Mouse (Mus musculus) 416B (cell line): ENCODE results near the gene Arhgef25.
A peak's percentile ranks its signal among the peaks of the same experiment; 100 is the strongest.

Source experiments
- DNase-seq: peaks from one replicate; pipeline ENCODE4 v3.0.0; 2011; ENCODE audit warnings: low read depth

The Arhgef25 gene

GRCm38 (mm10) chr10:127189651-127190381 lies at the start of gene Arhgef25:
TSS of gene Arhgef25 (minus strand) at chr10:127190083.
- DNase-seq = no peak

GRCm38 (mm10) chr10:127238241-127238824 lies 48.5 kb upstream of the Arhgef25 start:
- DNase-seq = no peak

- DNase-seq = no peak
Measured at GRCm38 (mm10) chr10:127236541-127236940, 46.7 kb upstream of the Arhgef25 start.

DNA sequence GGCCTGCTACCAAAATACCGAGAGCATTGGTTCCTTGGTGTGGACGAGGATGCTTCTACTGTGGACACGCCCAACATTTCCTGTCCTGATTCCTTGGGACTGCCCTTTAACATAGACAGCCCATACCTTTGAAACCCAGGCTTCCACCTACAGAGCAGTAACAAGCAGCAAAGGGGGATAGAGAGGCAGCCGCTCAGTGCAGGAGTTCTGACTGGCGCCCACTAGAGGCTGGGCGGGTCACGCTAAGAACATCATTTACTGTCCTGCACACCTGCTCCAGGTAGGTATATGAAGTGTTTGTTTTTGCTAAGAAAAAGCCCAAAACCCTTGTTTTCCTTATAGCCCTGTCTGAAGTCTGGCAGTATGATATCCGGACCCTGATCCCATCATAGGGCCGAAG lies 43.3 kb upstream of the Arhgef25 start:
- peak; percentile 42 for DNase-seq

- no peak for DNase-seq
Measured at GRCm38 (mm10) chr10:127231741-127232140, 41.9 kb upstream of the Arhgef25 start.

- DNase-seq = peak; percentile 73
Measured at GRCm38 (mm10) chr10:127230693-127231092, 40.8 kb upstream of the Arhgef25 start.

DNA sequence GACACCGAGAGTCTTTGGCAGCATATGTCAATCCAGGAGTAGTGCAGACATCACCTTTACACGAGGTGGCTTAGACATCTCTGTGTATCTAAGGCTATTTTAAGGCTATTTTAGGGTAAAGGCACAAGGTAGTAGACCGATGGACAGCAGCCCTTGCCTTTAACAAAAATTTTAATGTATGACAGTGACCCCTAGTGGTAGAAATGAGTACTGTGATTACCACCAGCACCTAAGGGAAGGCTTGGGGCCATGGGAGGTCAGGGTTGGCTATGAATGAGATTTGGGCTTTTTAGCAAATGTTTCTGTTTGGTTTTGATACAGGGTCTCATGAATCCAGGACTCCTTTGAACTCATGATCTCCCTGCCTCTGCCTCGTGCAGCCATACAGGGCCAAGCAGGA lies 39.0 kb upstream of the Arhgef25 start:
- DNase-seq = peak; percentile 85

GRCm38 (mm10) chr10:127227163-127227562 lies 37.3 kb upstream of the Arhgef25 start:
- DNase-seq = peak; percentile 46

GRCm38 (mm10) chr10:127226318-127226895 lies 36.5 kb upstream of the Arhgef25 start:
- peak; percentile 36 for DNase-seq

- peak; percentile 77 for DNase-seq
Measured at GRCm38 (mm10) chr10:127225732-127226131, 35.8 kb upstream of the Arhgef25 start.

DNA sequence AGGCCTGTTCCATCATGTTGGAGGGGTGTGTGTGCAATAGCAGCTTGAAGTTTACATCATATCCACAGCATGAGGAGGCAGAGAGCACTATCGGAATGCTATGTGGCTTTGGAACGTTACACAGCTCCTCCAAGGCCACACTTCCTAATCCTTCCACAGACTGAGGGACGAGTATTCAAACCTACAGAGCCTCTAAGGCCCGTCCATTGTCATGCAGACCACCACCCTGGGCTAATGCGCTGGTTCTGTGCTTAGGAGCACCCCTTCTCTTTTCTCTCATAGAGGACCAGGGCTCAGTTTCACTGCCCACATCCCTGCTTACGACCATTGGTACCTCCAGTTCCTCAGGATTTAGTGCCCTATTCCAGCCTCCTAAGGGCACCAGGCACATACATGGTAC lies 35.3 kb upstream of the Arhgef25 start:
- DNase-seq = no peak

- DNase-seq = no peak
Measured at GRCm38 (mm10) chr10:127218339-127218738, 28.5 kb upstream of the Arhgef25 start.

DNA sequence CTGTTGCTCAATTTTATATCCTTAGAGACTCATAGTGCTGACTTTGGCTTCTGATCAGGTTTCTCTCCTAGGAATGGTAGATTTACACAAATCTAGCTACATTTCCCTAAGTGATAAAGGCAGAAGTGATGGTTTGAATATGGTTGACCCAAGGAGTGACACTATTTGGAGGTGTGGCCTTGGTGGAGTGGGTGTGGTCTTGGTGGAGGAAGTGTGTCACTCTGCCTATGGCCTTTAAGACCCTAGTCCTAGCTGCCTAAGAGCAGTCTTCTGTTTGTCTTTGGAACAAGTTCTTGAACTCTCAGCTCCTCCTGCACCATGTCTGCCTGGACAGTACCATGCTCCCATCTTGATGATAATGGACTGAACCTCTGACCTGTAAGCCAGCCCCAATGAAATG lies 27.3 kb upstream of the Arhgef25 start:
- no peak for DNase-seq

DNA sequence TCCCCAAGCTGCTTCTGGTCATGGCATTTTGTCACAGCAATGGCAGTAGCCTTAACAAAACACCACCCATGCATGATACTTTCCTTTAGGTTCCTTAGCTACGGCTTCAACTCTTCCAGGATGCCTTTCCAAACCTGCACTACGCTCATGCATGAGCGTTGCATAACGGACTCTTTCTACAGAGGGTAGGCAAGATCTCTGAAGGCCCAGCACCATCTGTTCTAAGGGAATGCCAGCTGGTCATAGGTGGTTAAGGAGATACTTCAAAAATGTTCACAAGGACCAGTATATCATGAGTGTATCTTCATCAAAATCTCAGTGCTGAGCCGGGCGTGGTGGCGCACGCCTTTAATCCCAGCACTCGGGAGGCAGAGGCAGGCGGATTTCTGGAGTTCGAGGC lies 26.6 kb upstream of the Arhgef25 start:
- DNase-seq = no peak

- peak; percentile 47 for DNase-seq
Measured at GRCm38 (mm10) chr10:127214422-127214803, 24.5 kb upstream of the Arhgef25 start.

GRCm38 (mm10) chr10:127213704-127214421 lies 24.0 kb upstream of the Arhgef25 start:
- no peak for DNase-seq

GRCm38 (mm10) chr10:127213272-127213671 lies 23.4 kb upstream of the Arhgef25 start:
- DNase-seq = no peak

- DNase-seq = peak; percentile 88
Measured at GRCm38 (mm10) chr10:127211414-127211854, 21.6 kb upstream of the Arhgef25 start, which contains the start of gene Pip4k2c. TSS of gene Pip4k2c (minus strand) at chr10:127211585.

- DNase-seq = peak; percentile 49
Measured at GRCm38 (mm10) chr10:127210961-127211405, 21.1 kb upstream of the Arhgef25 start.

DNA sequence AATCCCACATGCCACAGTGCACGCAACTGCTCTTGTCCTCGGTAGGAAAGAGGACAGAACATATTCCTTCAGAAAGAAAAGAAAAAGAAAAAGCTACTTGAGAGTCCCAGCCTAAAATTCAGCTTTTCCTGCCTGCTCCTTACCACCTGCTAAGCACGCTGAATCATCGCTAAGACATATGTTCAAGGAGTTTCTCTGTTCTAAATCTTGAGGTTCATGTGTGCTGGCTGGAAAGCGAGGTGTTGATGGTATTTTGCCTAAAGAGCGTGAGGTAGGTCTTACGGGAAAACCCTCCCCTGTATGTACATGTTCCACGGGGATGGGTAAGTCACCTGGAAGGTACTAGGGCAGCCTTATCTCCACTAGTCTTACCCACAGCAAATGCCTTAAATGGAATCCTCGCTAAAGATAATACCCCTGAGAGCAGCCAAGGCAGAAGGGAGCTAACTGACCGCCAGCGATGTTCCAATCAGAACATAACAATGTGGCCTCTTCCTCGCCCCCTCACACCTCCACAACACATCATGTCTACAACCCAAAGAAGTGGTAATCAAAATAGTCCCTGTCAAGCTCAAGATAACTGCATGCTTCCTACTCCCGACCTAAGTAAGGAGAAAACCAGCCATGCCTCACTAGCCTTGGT lies 20.2 kb upstream of the Arhgef25 start:
- DNase-seq = no peak

- no peak for DNase-seq
Measured at GRCm38 (mm10) chr10:127208921-127209320, 19.0 kb upstream of the Arhgef25 start.

- DNase-seq = no peak
Measured at GRCm38 (mm10) chr10:127205373-127205772, 15.5 kb upstream of the Arhgef25 start.
